Mouse (Mus musculus): ENCODE results near the gene St6galnac5.

Gene St6galnac5

GRCm38 (mm10) chr3:152866035-152866965, 115.7 kb downstream of the St6galnac5 start:
- no peak for DNase-seq (ENCODE audit: low read depth, low spot score)

- DNase-seq (ENCODE audit: low read depth, low spot score) = no peak
Measured at GRCm38 (mm10) chr3:152861978-152862377, 120.1 kb downstream of the St6galnac5 start.

- no peak for DNase-seq (ENCODE audit: low read depth, low spot score)
Measured at GRCm38 (mm10) chr3:152861450-152861849, 120.6 kb downstream of the St6galnac5 start.

- DNase-seq (ENCODE audit: low read depth, low spot score) = no peak
Measured at GRCm38 (mm10) chr3:152856095-152856494, 126.0 kb downstream of the St6galnac5 start.

GRCm38 (mm10) chr3:152855006-152855614, 126.9 kb downstream of the St6galnac5 start:
- DNase-seq (ENCODE audit: low read depth, low spot score) = no peak

GRCm38 (mm10) chr3:152843925-152844324, 138.1 kb downstream of the St6galnac5 start:
- DNase-seq (ENCODE audit: low read depth, low spot score) = no peak

- DNase-seq (ENCODE audit: low read depth, low spot score) = no peak
Measured at GRCm38 (mm10) chr3:152842648-152843047, 139.4 kb downstream of the St6galnac5 start.

- no peak for DNase-seq (ENCODE audit: low read depth, low spot score)
Measured at GRCm38 (mm10) chr3:152841264-152841663, 140.8 kb downstream of the St6galnac5 start.

- no peak for DNase-seq (ENCODE audit: low read depth, low spot score)
Measured at GRCm38 (mm10) chr3:152837938-152838337, 144.1 kb downstream of the St6galnac5 start.

- DNase-seq (ENCODE audit: low read depth, low spot score) = no peak
Measured at GRCm38 (mm10) chr3:152837407-152837806, 144.6 kb downstream of the St6galnac5 start.

GRCm38 (mm10) chr3:152832436-152832835, 149.6 kb downstream of the St6galnac5 start:
- DNase-seq (ENCODE audit: low read depth, low spot score) = no peak

- DNase-seq (ENCODE audit: low read depth, low spot score) = no peak
Measured at GRCm38 (mm10) chr3:152831974-152832373, 150.1 kb downstream of the St6galnac5 start.

- DNase-seq (ENCODE audit: low read depth, low spot score) = no peak
Measured at GRCm38 (mm10) chr3:152831377-152831776, 150.7 kb downstream of the St6galnac5 start.

- DNase-seq (ENCODE audit: low read depth, low spot score) = no peak
Measured at GRCm38 (mm10) chr3:152821202-152821601, 160.8 kb downstream of the St6galnac5 start.

- DNase-seq (ENCODE audit: low read depth, low spot score) = no peak
Measured at GRCm38 (mm10) chr3:152820406-152820805, 161.6 kb downstream of the St6galnac5 start.

- DNase-seq (ENCODE audit: low read depth, low spot score) = no peak
Measured at GRCm38 (mm10) chr3:152815110-152815509, 166.9 kb downstream of the St6galnac5 start.

- no peak for DNase-seq (ENCODE audit: low read depth, low spot score)
Measured at GRCm38 (mm10) chr3:152813905-152814304, 168.1 kb downstream of the St6galnac5 start.

GRCm38 (mm10) chr3:152799738-152800431, 182.2 kb downstream of the St6galnac5 start:
- DNase-seq (ENCODE audit: low read depth, low spot score) = peak; percentile 55

- DNase-seq (ENCODE audit: low read depth, low spot score) = no peak
Measured at GRCm38 (mm10) chr3:152797354-152797753, 184.7 kb downstream of the St6galnac5 start.

- DNase-seq (ENCODE audit: low read depth, low spot score) = no peak
Measured at GRCm38 (mm10) chr3:152796216-152796615, 185.8 kb downstream of the St6galnac5 start.

- no peak for DNase-seq (ENCODE audit: low read depth, low spot score)
Measured at GRCm38 (mm10) chr3:152793006-152793405, 189.0 kb downstream of the St6galnac5 start.

GRCm38 (mm10) chr3:152792601-152793000, 189.4 kb downstream of the St6galnac5 start:
- DNase-seq (ENCODE audit: low read depth, low spot score) = no peak
